Mouse (Mus musculus) MEL (cell line): ENCODE results near the gene Cys1.

Source experiments
- CTCF ChIP-seq, 3 experiments: IDR thresholded peaks in 2 of 3; conservative IDR thresholded peaks in 1 of 3; 2 replicates each; pipeline ENCODE4 v1.5.1; 2011 to 2012; ENCODE audit warnings: low read length in 3 of 3, low read depth in 2 of 3, mild to moderate bottlenecking in 2 of 3, improper control_type of control experiment in 1 of 3, inconsistent platforms in 1 of 3, mixed read lengths in 1 of 3, moderate library complexity in 1 of 3; ENCODE audit not compliant: control insufficient read depth in 1 of 3, insufficient read depth in 1 of 3, poor library complexity in 1 of 3, severe bottlenecking in 1 of 3
- EP300 ChIP-seq, 2 experiments: IDR thresholded peaks; 2 replicates each; pipeline ENCODE4 v1.6.1; 2011; ENCODE audit warnings: improper control_type of control experiment in 2 of 2, low read length in 2 of 2, low read depth in 1 of 2, mild to moderate bottlenecking in 1 of 2
- GATA1 ChIP-seq: IDR thresholded peaks from 2 replicates; pipeline ENCODE4 v1.6.1; 2011; ENCODE audit warnings: low read depth, low read length, improper control_type of control experiment
- HCFC1 ChIP-seq: IDR thresholded peaks from 2 replicates; pipeline ENCODE4 v1.6.1; 2012; ENCODE audit warnings: low read depth, mild to moderate bottlenecking, inconsistent platforms, low read length, improper control_type of control experiment, moderate library complexity
- KAT2A ChIP-seq: conservative IDR thresholded peaks from 2 replicates; pipeline ENCODE4 v1.6.1; 2012; ENCODE audit warnings: low read depth, low read length, improper control_type of control experiment, inconsistent platforms
- MAX ChIP-seq: IDR thresholded peaks from 2 replicates; pipeline ENCODE4 v1.6.1; 2011; ENCODE audit warnings: low read length, improper control_type of control experiment
- MXI1 ChIP-seq: IDR thresholded peaks from 2 replicates; pipeline ENCODE4 v1.6.1; 2011; ENCODE audit warnings: mild to moderate bottlenecking, low read depth, low read length, improper control_type of control experiment
- NRF1 ChIP-seq: IDR thresholded peaks from 2 replicates; pipeline ENCODE4 v1.6.1; 2014; ENCODE audit warnings: low read depth, mild to moderate bottlenecking, inconsistent platforms, low read length, improper control_type of control experiment, moderate library complexity; ENCODE audit not compliant: poor library complexity, insufficient read depth, severe bottlenecking
- POLR2A ChIP-seq, 2 experiments: IDR thresholded peaks; 2 replicates each; pipeline ENCODE4 v1.6.1; 2011 to 2012; ENCODE audit warnings: low read length in 2 of 2, mild to moderate bottlenecking in 2 of 2, control low read depth in 1 of 2, improper control_type of control experiment in 1 of 2, low read depth in 1 of 2, moderate library complexity in 1 of 2; ENCODE audit not compliant: control insufficient read depth in 1 of 2, insufficient read depth in 1 of 2, poor library complexity in 1 of 2
- POLR2AphosphoS5 ChIP-seq: IDR thresholded peaks from 2 replicates; pipeline ENCODE4 v1.6.1; 2012; ENCODE audit warnings: low read depth, borderline replicate concordance, mild to moderate bottlenecking, inconsistent platforms, low read length, moderate library complexity, mixed read lengths
- RCOR1 ChIP-seq: IDR thresholded peaks from 2 replicates; pipeline ENCODE4 v1.6.1; 2012; ENCODE audit warnings: low read depth, mild to moderate bottlenecking, inconsistent platforms, low read length, improper control_type of control experiment
- USF1 ChIP-seq: IDR thresholded peaks from 2 replicates; pipeline ENCODE4 v1.6.1; 2014; ENCODE audit warnings: low read depth, mild to moderate bottlenecking, inconsistent platforms, low read length, improper control_type of control experiment, moderate library complexity
- ZC3H11A ChIP-seq: IDR thresholded peaks from 2 replicates; pipeline ENCODE4 v1.6.1; 2012; ENCODE audit warnings: low read depth, mild to moderate bottlenecking, inconsistent platforms, low read length, improper control_type of control experiment
- ZNF384 ChIP-seq: IDR thresholded peaks from 2 replicates; pipeline ENCODE4 v1.6.1; 2012; ENCODE audit warnings: low read depth, mild to moderate bottlenecking, inconsistent platforms, low read length, improper control_type of control experiment

- no peak for TF ChIP-seq EP300 (IDR thresholded peaks at IDR 0.05; ENCODE audit: low read depth in 1 of 2, low read length in 2 of 2)
- TF ChIP-seq CTCF (IDR thresholded peaks at IDR 0.05 in 2 of 3, conservative IDR thresholded peaks at IDR 0.05 in 1 of 3; ENCODE audit: control insufficient read depth in 1 of 3, insufficient read depth in 1 of 3, low read depth in 2 of 3, low read length in 3 of 3, poor library complexity in 1 of 3, severe bottlenecking in 1 of 3): no peak
- TF ChIP-seq GATA1: no peak
- no peak for TF ChIP-seq ZC3H11A
- no peak for TF ChIP-seq HCFC1
- TF ChIP-seq KAT2A: no peak
- no peak for TF ChIP-seq RCOR1
- no peak for TF ChIP-seq MXI1
- TF ChIP-seq POLR2A (IDR thresholded peaks at IDR 0.05; ENCODE audit: control insufficient read depth in 1 of 2, insufficient read depth in 1 of 2, low read depth in 1 of 2, low read length in 2 of 2, poor library complexity in 1 of 2): no peak
- no peak for TF ChIP-seq MAX
- no peak for TF ChIP-seq USF1
- no peak for TF ChIP-seq NRF1
- TF ChIP-seq ZNF384: no peak
- no peak for TF ChIP-seq POLR2AphosphoS5
These were observed 19.5 kb downstream of the Cys1 start for GRCm38 (mm10) chr12:24662131-24662530.
